Comparison of ENCODE assay signal across 15 mouse cellular contexts in the genomic region with DNA sequence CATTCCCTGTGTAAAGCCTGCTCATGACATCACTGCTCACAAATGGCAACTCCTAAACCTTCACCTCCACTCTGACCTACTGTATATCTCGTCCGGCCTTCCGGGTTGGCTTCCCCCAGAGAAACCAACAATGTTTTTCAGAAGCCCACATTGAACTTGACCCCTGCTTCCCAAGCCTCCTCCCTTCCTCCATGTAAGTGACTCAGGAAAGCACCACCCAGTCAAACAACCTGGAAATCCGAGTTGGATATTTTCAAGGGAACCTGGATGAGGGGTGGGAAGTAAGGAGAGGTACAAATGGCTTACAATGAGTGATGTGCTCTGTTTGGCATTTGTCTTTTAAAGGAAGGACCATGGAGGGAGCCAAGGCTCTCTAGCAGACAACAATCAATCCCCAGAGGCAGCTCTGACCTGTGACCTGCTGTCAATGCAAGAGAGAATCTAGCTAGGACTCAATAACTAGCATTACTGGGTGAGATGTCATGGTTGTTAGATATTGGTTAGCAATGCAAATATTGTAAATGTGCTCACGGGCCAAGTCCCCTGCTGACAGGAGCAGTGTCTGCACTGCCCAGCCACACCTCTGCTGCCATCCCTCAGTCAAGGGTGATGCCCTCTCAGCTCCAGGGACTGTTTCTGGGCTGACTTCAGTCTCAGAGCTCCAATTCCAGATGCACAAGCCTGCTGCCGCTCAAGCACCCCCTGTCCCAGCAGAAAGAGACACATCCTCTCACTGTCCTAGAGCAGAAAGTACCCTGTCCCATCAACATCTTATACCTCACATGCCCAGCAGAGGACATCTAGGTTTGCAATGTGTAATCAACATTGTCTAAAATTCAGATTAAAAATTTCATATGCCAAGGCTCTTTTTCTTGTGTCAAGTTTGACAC. TPM values are rescaled to one million over a fixed set of nuclear protein-coding genes. Genes with fewer than 3 reads are reported as not detected.
DNase-seq lines count a peak whose midpoint lies in the region; ATAC-seq lines count a peak whose summit lies in the region.
"Had no signal": no experiment of that assay in that cellular context is flagged by ENCODE, and none has a peak within 500 bp of the region (broad histone marks: within the 10 kb centered on the region; RNA-seq: fewer than 3 reads in every experiment).

No protein-coding gene starts in this region.

- H3K9ac ChIP-seq in heart, embryonic 11.5 days (ENCODE audit: low read depth, low read length) = no peak overlapping the region
- H3K9ac ChIP-seq in midbrain, embryonic 11.5 days (ENCODE audit: low read length) = no peak overlapping the region
- no peak overlapping the region for H3K9ac ChIP-seq in midbrain, embryonic 14.5 days (replicated peaks; ENCODE audit: low read length)
- H3K9ac ChIP-seq: limb, embryonic 12.5 days; neural tube, embryonic 13.5 days had no signal

- ATAC-seq in heart, embryonic 11.5 days (replicated peaks; ENCODE audit: insufficient number of reproducible peaks, low FRiP score, low TSS enrichment) = no peak
- ATAC-seq in midbrain, embryonic 11.5 days (ENCODE audit: low FRiP score) = no peak
- no peak for ATAC-seq in midbrain, embryonic 14.5 days (ENCODE audit: low FRiP score, low TSS enrichment)
- no peak for ATAC-seq in inflammation-experienced regulatory T-cells, adult 6 months

- H3K4me2 ChIP-seq in heart, embryonic 11.5 days = no peak overlapping the region
- no peak overlapping the region for H3K4me2 ChIP-seq in midbrain, embryonic 11.5 days
- H3K4me2 ChIP-seq in midbrain, embryonic 14.5 days (ENCODE audit: low read length) = no peak overlapping the region
- H3K4me2 ChIP-seq: limb, embryonic 12.5 days; neural tube, embryonic 13.5 days had no signal

- DNase-seq in adrenal gland, postnatal 10 days = peak; percentile 28
- no peak for DNase-seq in adrenal gland, adult 18-20 months (ENCODE audit: low spot score in 2 of 2)
- DNase-seq in heart, adult 8-10 months (ENCODE audit: low spot score) = peak; percentile 85
- peak; percentile 81 for DNase-seq in midbrain, embryonic 11.5 days (ENCODE audit: low spot score, missing footprints)
- DNase-seq in midbrain, embryonic 14.5 days = no peak
- DNase-seq in MN1 (ENCODE audit: low spot score) = no peak
- DNase-seq: cerebellum, postnatal 10 days; gastrocnemius, postnatal 36 days; layer of hippocampus, adult 9-11 months; thymus, postnatal 14 days had no signal

- no peak overlapping the region for H3K27ac ChIP-seq in heart, embryonic 11.5 days (ENCODE audit: low read depth, low read length)
- H3K27ac ChIP-seq in midbrain, embryonic 11.5 days (ENCODE audit: low read depth, low read length) = no peak overlapping the region
- H3K27ac ChIP-seq in midbrain, embryonic 14.5 days (replicated peaks; ENCODE audit: low read depth, low read length) = no peak overlapping the region
- H3K27ac ChIP-seq: kidney, postnatal 0 days; limb, embryonic 12.5 days; neural tube, embryonic 13.5 days had no signal

- WGBS in heart, embryonic 11.5 days (ENCODE audit: insufficient replicate concordance) = 66% methylated on average over 6 of the region's 6 CpGs
- WGBS in midbrain, embryonic 11.5 days = 77% methylated on average over 6 of the region's 6 CpGs
- 71% methylated on average over 6 of the region's 6 CpGs for WGBS in midbrain, embryonic 14.5 days

- H3K9me3 ChIP-seq in heart, embryonic 11.5 days (replicated peaks; ENCODE audit: control insufficient read depth, low read length) = no peaks in the 10 kb centered on the region
- H3K9me3 ChIP-seq in midbrain, embryonic 11.5 days (ENCODE audit: control insufficient read depth, low read length) = no peaks in the 10 kb centered on the region
- H3K9me3 ChIP-seq in midbrain, embryonic 14.5 days (ENCODE audit: control insufficient read depth, low read length) = no peaks in the 10 kb centered on the region
- H3K9me3 ChIP-seq: limb, embryonic 12.5 days; neural tube, embryonic 13.5 days had no signal

- H3K27me3 ChIP-seq in heart, embryonic 11.5 days (ENCODE audit: control insufficient read depth, insufficient read depth, low read length) = no peaks in the 10 kb centered on the region
- no peaks in the 10 kb centered on the region for H3K27me3 ChIP-seq in midbrain, embryonic 11.5 days (ENCODE audit: control insufficient read depth, insufficient read depth, low read length)
- no peaks in the 10 kb centered on the region for H3K27me3 ChIP-seq in midbrain, embryonic 14.5 days (ENCODE audit: control insufficient read depth, insufficient read depth, low read length)
- H3K27me3 ChIP-seq: neural tube, embryonic 13.5 days had no signal

- 0 out of 2 replicates have a peak, but pooled peaks cover 3% of the 10 kb centered on the region for H3K4me1 ChIP-seq in heart, embryonic 11.5 days (ENCODE audit: control insufficient read depth, insufficient read depth, low read length)
- no peaks in the 10 kb centered on the region for H3K4me1 ChIP-seq in midbrain, embryonic 11.5 days (ENCODE audit: control insufficient read depth, insufficient read depth, low read length)
- no peaks in the 10 kb centered on the region for H3K4me1 ChIP-seq in midbrain, embryonic 14.5 days (ENCODE audit: control insufficient read depth, insufficient read depth, low read length)

- H3K4me3 ChIP-seq in heart, embryonic 11.5 days (ENCODE audit: low read depth, low read length) = no peak overlapping the region
- H3K4me3 ChIP-seq in midbrain, embryonic 11.5 days (ENCODE audit: low read depth, low read length) = no peak overlapping the region
- no peak overlapping the region for H3K4me3 ChIP-seq in midbrain, embryonic 14.5 days (replicated peaks; ENCODE audit: low read depth, low read length)
- H3K4me3 ChIP-seq: limb, embryonic 12.5 days; neural tube, embryonic 13.5 days had no signal

- H3K36me3 ChIP-seq in heart, embryonic 11.5 days (ENCODE audit: control insufficient read depth, insufficient read depth, low read length) = no peaks in the 10 kb centered on the region
- no peaks in the 10 kb centered on the region for H3K36me3 ChIP-seq in midbrain, embryonic 11.5 days (ENCODE audit: control insufficient read depth, insufficient read depth, low read length)
- no peaks in the 10 kb centered on the region for H3K36me3 ChIP-seq in midbrain, embryonic 14.5 days (ENCODE audit: control insufficient read depth, insufficient read depth, low read length)
- H3K36me3 ChIP-seq: limb, embryonic 12.5 days; neural tube, embryonic 13.5 days had no signal

RNA-seq across cellular contexts. Expression of a gene that starts 6.8 kb away (rescaled TPM):
- 100 to 1,000 TPM; 277 to 282 TPM for total RNA-seq in adrenal gland, postnatal 10 days (2021)
- total RNA-seq in adrenal gland, adult 18-20 months (2021) = 100 to 1,000 TPM; 197 to 247 TPM
- total RNA-seq in heart, adult 8-10 months (2022) = 100 to 1,000 TPM in 2 of 4 experiments, 10 to 100 TPM in 2; 74.8 to 134 (median 102) TPM
- 7.3 and 8.6 TPM in 2 replicates for polyA plus RNA-seq in heart, embryonic 11.5 days (2014; fragmentation: Nextera tagmentation; extraction: Ambion mirVana)
- 1.7 and 2.8 TPM in 2 replicates for polyA plus RNA-seq in midbrain, embryonic 11.5 days (2014; fragmentation: Nextera tagmentation; extraction: Ambion mirVana)
- 21.5 and 24.7 TPM in 2 replicates for polyA plus RNA-seq in midbrain, embryonic 14.5 days (2014; fragmentation: Nextera tagmentation; extraction: Ambion mirVana)
- 1 to 10 TPM in 2 of 3 experiments, not detected in 1; 1.2 to 2.3 TPM for polyA plus RNA-seq in inflammation-experienced regulatory T-cells, adult 6 months (2017; shearing (Covaris generic))

Comparison
In these comparisons a context has a peak if more than half of its experiments do, and no peak if none do; other contexts are left out.
1. DNase-seq: peak in adrenal gland, postnatal 10 days (single experiment), heart, adult 8-10 months (single experiment) and midbrain, embryonic 11.5 days (single experiment); none in adrenal gland, adult 18-20 months (0 of 2), midbrain, embryonic 14.5 days (single experiment) and MN1 (single experiment).